Mouse (Mus musculus): ENCODE measurements around the gene Dgkd. TPM values are rescaled to one million over a fixed set of nuclear protein-coding genes. Genes with fewer than 3 reads are reported as not detected.

The Dgkd gene
- polyA plus RNA-seq, 2 experiments from 2014 or later: 38.7 to 57.0 TPM

DNA sequence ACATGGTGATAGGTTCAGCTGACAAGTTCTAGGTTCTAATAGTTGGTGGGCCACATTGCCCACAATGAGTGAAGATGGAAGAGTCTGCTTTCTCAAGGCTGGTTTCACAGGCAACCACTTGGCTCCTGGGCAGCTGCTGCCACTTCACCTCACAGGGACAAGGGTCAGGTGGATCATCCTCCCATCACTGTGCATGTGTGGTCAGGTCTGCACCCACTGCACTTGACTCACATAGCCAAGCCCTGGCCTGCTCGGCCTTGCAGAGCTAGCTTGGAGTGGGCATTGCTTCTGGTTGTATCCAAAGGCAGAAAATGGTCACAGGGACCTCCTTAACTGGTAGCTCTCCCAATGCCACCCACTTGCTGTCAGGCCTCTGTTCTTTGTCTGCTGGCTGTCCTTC is 88.7 kb downstream of the Dgkd start:
- ATAC-seq: no peak

DNA sequence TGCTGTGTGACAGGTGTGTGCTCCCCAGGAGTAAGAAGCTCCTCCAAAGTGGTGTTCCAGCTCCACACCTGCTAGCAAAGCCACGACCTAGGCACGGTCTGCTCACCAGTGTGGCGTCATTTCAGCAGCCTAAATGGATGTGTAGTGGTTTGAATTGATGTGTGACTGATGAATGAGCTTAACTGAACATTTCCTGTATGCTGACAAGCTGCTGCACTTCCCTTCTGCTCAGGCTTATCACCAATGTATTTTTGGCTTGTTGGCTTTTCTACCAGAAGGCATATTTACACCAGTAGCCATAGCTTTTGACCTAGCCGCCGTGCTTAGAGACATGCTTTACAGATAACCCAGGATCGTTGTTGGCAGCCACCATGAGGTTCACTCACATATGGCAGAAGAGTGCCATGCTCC is 94.6 kb downstream of the Dgkd start:
- no peak for ATAC-seq

DNA sequence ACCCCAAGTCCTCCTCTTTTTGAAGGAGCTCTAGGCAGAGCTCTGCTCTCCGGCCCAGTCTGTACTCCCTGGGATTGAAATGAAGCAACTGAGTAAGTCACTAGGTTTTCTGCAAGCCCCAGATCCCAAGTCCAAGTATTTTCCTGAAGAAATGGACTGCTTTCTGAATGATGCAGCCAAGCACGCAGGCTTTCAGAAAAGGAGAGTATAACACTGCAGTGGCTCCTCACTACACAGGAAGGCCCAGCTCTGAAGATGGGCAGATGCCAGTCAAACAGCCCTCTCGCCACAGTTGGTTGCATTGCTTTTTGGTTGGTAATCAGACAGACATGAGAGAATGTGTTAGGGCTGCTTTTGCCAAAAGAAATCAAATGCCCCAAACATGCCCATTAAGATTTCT is 98.6 kb downstream of the Dgkd start:
- no peak for ATAC-seq

DNA sequence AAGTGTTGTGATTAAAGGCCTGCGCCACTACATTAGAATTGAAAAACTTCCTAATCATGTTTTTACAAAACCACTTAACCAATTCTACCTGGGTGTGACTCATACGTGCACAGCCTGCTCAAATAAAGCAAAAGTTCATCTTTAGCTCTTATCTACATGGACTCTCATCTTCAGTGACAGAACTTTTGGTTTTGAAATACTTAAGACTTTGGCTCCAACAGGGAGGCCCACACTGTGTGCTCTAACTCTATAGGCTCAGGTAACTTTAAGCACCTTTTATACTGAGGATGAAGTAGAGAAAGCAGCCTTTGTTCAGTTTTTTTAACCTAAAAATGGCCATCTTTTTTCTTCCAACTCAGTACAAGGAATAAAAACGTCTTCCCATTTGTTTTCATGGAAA is 100.0 kb downstream of the Dgkd start:
- no peak for ATAC-seq

DNA sequence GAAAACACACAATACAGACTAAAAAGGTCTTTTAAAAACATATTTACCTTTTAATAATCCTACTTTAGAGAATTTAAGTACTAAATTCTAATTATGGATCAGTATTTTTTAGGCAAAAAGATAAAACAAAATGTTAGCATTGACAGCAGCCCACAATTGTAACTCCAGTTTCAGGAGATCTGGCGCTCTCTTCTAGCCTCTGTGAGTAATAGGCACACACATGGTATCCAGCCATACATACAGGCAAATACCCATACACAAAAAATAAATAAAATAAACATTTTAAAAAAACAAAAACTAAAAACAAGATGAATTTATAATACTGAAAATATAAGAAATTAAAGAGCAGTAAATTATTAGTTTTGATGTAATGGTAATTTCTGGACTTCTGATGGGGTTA is 105.8 kb downstream of the Dgkd start:
- ATAC-seq: no peak

DNA sequence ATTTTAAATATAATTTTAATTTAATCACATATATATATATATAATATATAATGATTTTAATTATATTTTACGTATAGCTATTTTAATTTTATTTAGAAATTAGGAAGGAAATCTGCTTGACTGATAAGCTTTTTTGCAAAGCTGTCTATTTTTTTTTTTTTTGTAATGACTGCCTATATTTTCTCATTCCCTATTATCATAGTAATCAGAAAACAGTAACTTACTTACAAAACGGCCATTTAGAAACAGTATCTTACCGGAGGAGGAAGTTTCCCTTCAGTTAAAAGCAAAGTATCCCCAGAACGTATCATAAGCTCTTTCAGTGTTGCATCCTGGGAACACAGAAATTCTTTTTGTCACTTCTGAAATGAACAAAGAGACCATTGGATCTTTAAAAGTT is 106.4 kb downstream of the Dgkd start:
- no peak for ATAC-seq

DNA sequence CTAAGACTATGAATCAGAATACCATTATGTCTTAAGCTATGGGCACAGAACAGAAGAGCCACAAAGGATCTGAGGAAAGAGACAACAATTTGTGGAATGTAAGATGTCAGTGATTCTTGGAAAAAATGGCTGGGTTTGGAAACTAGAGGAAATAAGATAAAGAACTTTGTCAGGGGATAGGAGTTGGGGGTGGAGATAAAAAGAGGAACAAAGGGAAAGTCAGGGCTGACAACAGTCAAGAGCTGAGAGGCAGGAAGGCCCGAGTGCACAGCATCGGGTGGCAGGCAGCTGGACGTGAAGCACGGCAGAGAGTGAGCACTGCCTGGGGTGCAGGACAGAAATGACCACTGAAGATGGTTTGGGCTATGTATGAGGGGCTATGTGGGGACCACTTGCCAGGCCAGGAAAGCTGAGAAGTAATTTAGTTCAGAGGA is 106.9 kb downstream of the Dgkd start:
- ATAC-seq: no peak

DNA sequence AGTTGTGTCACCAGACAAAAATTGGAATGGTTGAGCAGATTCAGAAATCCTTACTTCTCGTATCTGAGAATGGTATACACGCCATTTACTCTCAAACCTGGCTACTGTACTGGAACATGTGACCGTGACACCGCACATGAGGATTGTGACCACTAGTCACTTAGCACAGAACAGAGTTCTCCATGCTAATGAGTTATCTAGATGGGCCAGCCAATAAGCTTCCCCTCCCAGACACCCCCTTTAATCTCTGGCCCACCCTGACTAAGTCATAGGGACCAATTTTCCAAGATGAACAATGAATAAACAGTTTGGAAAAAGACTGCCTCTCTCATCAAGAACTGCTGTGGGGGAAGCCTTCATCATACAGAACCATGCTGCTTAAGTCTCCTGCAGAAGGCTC is 107.7 kb downstream of the Dgkd start:
- no peak for ATAC-seq

DNA sequence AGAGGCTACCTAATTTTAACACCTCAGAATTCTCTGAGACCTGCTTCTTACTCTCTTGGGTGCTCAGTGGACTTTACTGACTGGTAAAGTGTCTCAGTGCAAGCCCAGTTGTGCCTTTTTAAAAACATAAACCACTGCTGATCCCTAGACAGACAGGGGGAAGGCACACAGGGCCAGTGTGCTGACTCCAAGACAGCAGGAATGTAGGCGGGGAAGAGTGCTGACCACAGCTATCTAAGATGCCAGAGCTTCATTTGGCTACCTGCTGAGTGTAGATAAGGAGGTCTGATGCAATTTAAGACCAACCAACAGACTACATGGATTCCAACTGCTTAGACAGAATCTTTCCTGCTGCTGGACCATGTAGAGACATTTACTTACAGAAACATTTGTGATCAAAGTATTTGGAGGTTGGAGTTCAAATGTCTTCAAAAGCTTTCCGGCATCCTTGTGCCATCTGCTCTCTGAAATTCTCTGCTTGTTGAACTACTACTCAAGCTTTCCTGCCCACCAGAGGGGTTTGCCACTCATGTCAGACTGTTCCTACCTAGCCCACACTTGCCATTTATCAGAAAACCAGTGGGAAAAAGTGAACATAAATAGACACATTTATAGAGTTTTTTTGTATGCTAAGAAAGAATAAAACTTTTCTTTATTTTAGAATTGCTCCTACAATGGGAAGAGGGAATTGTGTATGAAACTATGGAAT is 108.5 kb downstream of the Dgkd start:
- ATAC-seq: no peak

DNA sequence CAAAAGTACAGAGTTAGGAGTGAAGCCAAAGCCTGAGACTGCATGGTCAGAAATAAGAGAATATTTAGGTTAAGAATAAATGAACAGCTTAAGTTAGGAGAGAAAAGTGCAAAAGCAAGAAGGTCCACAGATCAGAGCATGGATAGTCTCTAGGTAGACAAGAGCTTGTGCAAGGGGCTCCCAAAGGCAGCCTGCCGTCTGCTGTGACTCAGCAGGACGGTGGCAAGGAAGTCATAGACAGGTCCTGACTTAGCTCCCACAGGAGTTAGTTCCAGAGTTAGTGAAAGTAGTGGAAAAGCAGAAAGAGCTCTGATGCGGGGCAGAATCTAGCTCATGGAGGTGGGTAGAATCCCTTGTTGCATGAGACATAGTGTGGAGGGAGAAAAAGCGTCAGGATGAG is 117.3 kb downstream of the Dgkd start:
- ATAC-seq: no peak

DNA sequence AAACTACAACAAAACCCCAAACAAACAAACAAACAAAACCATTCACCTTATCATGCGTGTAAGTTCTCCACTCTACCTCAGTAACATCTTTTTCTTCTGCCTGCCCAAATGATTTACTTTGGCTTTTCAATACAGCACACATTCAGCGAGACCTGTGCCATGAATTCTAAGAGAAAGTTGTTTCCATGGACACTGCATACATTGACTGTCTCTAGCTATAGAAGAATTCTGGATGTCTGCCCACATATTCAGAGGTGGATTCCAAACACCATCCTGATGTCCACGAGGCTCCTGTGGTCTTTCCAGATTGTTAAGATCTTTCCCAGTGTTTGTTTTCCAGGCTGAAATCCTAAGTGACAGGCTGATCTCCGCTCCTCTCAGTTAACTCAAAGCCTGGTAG is 129.2 kb downstream of the Dgkd start:
- no peak for ATAC-seq

DNA sequence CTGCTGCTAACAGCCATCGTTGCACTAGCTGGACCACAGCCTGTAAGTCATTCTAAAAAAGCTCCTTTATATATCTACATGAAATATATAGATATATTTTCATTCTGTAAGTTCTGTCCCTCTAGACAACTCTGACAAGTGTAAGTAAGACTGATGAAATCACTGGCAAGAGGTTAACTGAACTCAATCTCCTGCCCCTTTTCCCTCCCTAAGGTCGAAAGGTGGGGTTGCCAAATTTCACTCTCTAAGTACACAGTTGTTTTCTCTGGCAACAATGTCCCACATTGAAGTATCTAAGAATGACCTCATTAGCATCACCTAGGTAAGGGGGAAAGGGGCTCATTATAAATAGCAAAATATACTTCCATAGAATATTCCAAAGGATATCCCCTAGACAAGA is 139.6 kb downstream of the Dgkd start:
- no peak for ATAC-seq

Other genes with a start within 250 kb of the Dgkd start
- gene Inpp5d, start 233.0 kb upstream of the Dgkd start, polyA plus RNA-seq (2017; shearing (Covaris generic)): 100 to 1,000 TPM; 145 to 167 TPM
- gene Atg16l1, start 97.4 kb upstream of the Dgkd start, polyA plus RNA-seq (2017; shearing (Covaris generic)): 10 to 100 TPM; 20.4 to 21.8 TPM
- 1 to 10 TPM; 6.2 to 6.4 TPM for gene Sag, start 49.6 kb upstream of the Dgkd start, polyA plus RNA-seq (2017; shearing (Covaris generic))
- gene Usp40, start 155.3 kb downstream of the Dgkd start, polyA plus RNA-seq (2017; shearing (Covaris generic)): 10 to 100 TPM; 24.5 to 28.5 TPM
- gene Ugt1a10, start 202.1 kb downstream of the Dgkd start, polyA plus RNA-seq (2017; shearing (Covaris generic)): not detected
- gene Ugt1a9, start 217.5 kb downstream of the Dgkd start, polyA plus RNA-seq (2017; shearing (Covaris generic)): not detected
- not detected for gene Ugt1a8, start 234.5 kb downstream of the Dgkd start, polyA plus RNA-seq (2017; shearing (Covaris generic))
- 1 to 10 TPM in 1 of 2 experiments, under 1 TPM in 1; 0.56 to 1.2 TPM for gene Ugt1a7c, start 241.8 kb downstream of the Dgkd start, polyA plus RNA-seq (2017; shearing (Covaris generic))
- gene Ugt1a6b, start 250.0 kb downstream of the Dgkd start, polyA plus RNA-seq (2017; shearing (Covaris generic)): not detected

Data from CD4-positive, CD25-positive, alpha-beta regulatory T cell, adult 4 months (primary cell).